Mouse (Mus musculus): ENCODE measurements around the gene Dcp1a.

Dcp1a gene

GRCm38 (mm10) chr14:30557730-30558129 lies 78.4 kb downstream of the Dcp1a start:
- in situ Hi-C loops (cut with MboI; ENCODE audit: low sequenced_read_pairs) = no loop called here

DNA sequence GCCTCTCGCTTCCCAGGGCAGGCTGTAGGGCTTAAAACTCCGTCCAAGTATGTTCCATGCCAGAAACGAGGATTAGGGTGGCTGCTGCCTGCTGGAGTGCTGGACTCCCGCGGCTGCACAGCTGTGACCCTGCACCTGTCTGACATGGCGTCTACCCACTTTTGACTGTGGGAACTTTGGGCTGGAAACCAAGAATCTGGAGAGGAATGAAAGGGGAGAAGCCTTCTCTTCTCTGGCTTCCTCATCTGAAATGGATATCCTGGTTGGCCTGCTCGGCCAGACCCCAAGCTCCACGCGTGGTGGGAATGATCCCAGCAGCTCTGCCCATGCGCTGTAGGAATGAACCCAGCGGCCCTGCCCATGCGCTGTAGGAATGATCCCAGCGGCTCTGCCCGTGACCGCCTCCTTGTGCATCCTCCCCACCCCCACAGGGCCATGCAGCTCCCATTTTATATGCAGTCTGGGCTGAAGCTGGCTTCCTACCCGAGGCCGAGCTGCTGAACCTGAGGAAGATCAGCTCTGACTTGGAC lies 80.1 kb downstream of the Dcp1a start:
- in situ Hi-C loops (cut with MboI; ENCODE audit: low sequenced_read_pairs) = no loop called here

DNA sequence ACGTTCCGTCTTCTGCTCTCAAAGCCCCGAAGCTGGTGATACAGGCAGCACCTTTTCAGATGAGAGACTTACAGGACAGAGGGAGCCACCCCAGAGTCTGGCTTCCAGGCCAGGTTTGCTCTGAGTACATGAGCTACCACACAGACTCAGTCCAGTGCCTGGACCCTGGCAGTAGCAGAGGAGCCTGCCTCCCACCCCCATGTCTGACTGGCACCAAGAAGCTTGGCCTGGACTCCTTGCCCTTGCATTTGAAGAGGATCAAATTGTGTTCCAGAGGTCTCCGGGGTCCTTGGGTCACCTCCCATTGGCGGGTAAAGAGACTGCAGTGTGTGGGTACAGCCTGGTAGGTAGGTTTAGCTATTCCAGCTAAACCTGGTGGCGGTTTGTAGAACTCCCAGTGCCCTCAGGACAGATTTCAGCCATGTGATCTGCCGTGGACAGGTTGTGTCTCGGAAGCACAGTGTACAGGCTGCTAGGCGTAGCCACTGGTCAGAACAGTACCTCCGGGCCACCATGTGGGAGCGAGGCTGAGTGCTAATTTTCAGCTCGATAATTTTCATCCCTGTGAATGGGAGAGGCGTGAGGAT lies 81.6 kb downstream of the Dcp1a start:
- in situ Hi-C loops (cut with MboI; ENCODE audit: low sequenced_read_pairs) = no loop called here

- in situ Hi-C loops (cut with MboI; ENCODE audit: low sequenced_read_pairs) = no loop called here
Observed at GRCm38 (mm10) chr14:30561470-30562187, 82.3 kb downstream of the Dcp1a start.

GRCm38 (mm10) chr14:30562343-30562742 lies 83.0 kb downstream of the Dcp1a start:
- in situ Hi-C loops (cut with MboI; ENCODE audit: low sequenced_read_pairs) = no loop called here

DNA sequence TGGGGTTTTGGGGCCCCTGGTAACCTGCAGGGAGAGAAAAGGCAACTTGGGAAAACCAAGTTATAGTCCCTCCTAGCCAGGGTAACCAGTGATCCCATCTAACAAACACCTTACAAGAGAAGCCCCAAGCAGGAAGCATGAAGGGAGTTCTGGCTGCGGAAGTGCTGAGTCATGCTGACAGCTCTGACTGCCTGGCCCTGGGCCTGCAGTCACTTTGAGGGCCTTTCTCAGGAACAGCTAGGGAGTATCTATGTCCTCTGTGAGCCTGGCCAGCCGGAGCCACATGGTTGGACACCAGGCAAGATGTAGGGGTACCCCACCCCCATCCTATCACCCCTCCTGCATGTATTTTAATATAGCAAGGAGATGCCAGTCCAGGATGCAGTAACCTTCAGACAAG lies 85.1 kb downstream of the Dcp1a start:
- in situ Hi-C loops (cut with MboI; ENCODE audit: low sequenced_read_pairs) = no loop called here

- in situ Hi-C loops (cut with MboI; ENCODE audit: low sequenced_read_pairs) = no loop called here
Observed at GRCm38 (mm10) chr14:30566317-30566716, 87.0 kb downstream of the Dcp1a start.

GRCm38 (mm10) chr14:30568016-30568415 lies 88.7 kb downstream of the Dcp1a start:
- in situ Hi-C loops (cut with MboI; ENCODE audit: low sequenced_read_pairs) = no loop called here

- in situ Hi-C loops (cut with MboI; ENCODE audit: low sequenced_read_pairs) = no loop called here
Observed at GRCm38 (mm10) chr14:30570303-30570702, 91.0 kb downstream of the Dcp1a start.

DNA sequence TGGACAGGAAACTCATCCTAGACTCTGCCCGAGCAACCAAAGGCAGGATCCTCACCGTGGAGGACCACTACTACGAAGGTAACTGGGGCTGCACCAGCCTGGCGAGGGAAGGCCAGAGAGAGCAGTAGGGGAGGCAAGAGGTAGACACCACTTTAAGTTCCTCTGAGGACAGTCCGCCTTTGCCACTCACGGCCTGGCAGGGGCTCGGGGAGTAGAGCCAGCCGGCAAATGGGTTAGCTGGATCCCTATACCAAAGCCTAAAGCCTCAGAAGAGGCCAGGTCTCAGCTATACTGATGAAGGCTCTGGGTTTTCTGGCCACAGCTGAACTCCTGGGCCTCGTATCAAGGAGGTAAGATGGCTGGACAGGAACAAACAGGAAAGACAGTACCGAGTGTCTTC lies 92.9 kb downstream of the Dcp1a start:
- in situ Hi-C loops (cut with MboI; ENCODE audit: low sequenced_read_pairs) = no loop called here

- in situ Hi-C loops (cut with MboI; ENCODE audit: low sequenced_read_pairs) = no loop called here
Observed at GRCm38 (mm10) chr14:30573235-30573634, 93.9 kb downstream of the Dcp1a start.

GRCm38 (mm10) chr14:30573983-30574584 lies 94.7 kb downstream of the Dcp1a start:
- in situ Hi-C loops (cut with MboI; ENCODE audit: low sequenced_read_pairs) = no loop called here

- in situ Hi-C loops (cut with MboI; ENCODE audit: low sequenced_read_pairs) = no loop called here
Observed at GRCm38 (mm10) chr14:30575791-30576190, 96.5 kb downstream of the Dcp1a start.

GRCm38 (mm10) chr14:30576260-30576659 lies 96.9 kb downstream of the Dcp1a start:
- in situ Hi-C loops (cut with MboI; ENCODE audit: low sequenced_read_pairs) = no loop called here

Data from CH12F3 (cell line).